Mouse (Mus musculus) olfactory bulb, adult 2 months (tissue): ENCODE measurements at regions not wholly inside any gene's neighbourhood (a gene's known extent, or its start where the extent isn't known, plus 50 kb on each side); places are given as distances from the start of the nearest gene placed in this dataset.

ENCODE experiments used
- CTCF ChIP-seq: fragments of 200-500 bp; IDR thresholded peaks from 2 replicates; pipeline ENCODE4 v1.5.1; 2012; ENCODE audit warnings: low read depth, mild to moderate bottlenecking, low read length, moderate library complexity; ENCODE audit not compliant: insufficient read depth
- POLR2A ChIP-seq: fragments of 200-500 bp; IDR thresholded peaks from 2 replicates; pipeline ENCODE4 v1.6.1; 2012; ENCODE audit warnings: mild to moderate bottlenecking, low read depth, low read length, moderate library complexity; ENCODE audit not compliant: insufficient read depth

DNA sequence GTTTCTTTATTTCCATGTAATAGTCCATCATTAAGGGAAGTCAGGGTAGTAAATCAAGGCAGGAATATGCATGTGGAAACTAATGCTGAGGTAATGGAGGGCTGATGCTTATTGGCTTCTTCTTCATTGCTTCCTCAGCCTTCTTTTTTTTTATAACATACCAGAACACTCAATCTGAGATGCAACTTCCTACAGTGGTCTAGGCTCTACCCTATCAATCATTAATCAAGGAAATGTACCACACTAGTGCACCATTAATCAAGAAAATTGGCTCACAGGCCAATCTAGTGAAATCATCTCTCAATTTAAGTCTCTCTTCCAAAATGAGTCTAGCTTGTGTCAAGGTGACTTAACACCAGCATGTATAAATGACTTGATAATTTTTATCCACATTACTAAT, 263.2 kb upstream of the Meox2 start:
- no peak for TF ChIP-seq CTCF
- no peak for TF ChIP-seq POLR2A
